Mouse (Mus musculus) C2C12 (cell line): ENCODE measurements around the gene Plekhg6.

Source experiments
- CTCF ChIP-seq: IDR thresholded peaks from one replicate; pipeline ENCODE4 v1.5.1; 2011; ENCODE audit not compliant: control insufficient read depth, insufficient read depth, insufficient read length
- USF1 ChIP-seq: IDR thresholded peaks from one replicate; pipeline ENCODE4 v1.6.1; 2011; ENCODE audit warnings: low read depth, mild to moderate bottlenecking, control low read depth, moderate library complexity

DNA sequence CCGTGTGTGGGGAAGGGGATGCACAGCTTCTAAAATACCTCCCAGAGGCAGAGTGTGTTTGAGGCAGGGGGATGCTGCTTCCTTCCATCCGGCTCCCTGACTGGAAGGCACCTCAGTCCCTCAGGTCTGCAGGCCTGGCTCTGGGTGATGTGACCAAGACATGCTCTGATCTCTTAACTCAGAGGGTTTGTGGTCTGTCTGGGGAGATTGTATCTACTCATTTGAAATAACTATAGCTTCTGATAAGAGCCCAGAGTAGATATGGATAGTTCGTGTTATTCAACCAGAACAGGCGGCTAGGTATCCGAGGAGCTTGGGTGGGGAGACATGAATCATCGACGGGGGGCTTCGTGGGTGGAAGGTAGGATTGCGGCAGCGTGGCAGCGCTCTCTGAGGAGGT lies 27.4 kb downstream of the Plekhg6 start:
- TF ChIP-seq CTCF (no peak), USF1 (no peak)
